Mouse (Mus musculus): ENCODE data around the gene Rab33b. TPM values are rescaled to one million over a fixed set of nuclear protein-coding genes. Genes with fewer than 3 reads are reported as not detected.
A peak's percentile ranks its signal among the peaks of the same experiment; 100 is the strongest.

The Rab33b gene
- polyA plus RNA-seq, 1 experiment = 28.7 TPM

DNA sequence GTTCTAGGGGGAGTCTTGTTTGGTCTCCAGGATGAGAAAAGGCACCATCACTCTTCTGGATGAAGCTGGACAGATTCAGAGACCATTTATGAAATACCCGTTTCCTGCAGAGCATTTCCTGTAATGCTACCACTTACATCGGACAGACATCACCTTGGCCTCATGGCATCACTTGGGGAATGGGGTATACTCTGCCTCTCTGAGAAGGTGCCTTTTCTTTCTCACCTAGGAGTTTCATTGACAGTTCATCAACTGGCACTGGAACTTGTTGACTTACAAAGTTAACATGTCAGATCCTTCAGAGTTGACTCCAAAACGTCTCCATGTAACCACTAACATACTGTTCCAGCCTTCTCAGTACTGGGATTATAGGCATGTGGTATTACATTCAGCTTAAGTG lies 939 bp upstream of the Rab33b start:
- TF ChIP-seq POLR2A (IDR thresholded peaks at IDR 0.05; ENCODE audit: borderline replicate concordance, insufficient read depth, low read length) (no peak), CTCF (IDR thresholded peaks at IDR 0.05; ENCODE audit: borderline replicate concordance, insufficient read depth, low read depth, low read length) (no peak)
- no peaks in the 10 kb centered on the region; the same call in 1 of the 2 replicates for H3K4me1 ChIP-seq (ENCODE audit: control insufficient read depth, insufficient read depth, low read length)
- 68% methylated on average over 3 of the region's 3 CpGs for WGBS
- H3K4me3 ChIP-seq (replicated peaks; ENCODE audit: insufficient read depth, low read depth, low read length) = no peak overlapping the region
- H3K27ac ChIP-seq (ENCODE audit: insufficient read depth, low read length) = no peak overlapping the region
- no peaks in the 10 kb centered on the region for H3K27me3 ChIP-seq (ENCODE audit: control insufficient read depth, insufficient read depth, low read length)
- no peak for DNase-seq

DNA sequence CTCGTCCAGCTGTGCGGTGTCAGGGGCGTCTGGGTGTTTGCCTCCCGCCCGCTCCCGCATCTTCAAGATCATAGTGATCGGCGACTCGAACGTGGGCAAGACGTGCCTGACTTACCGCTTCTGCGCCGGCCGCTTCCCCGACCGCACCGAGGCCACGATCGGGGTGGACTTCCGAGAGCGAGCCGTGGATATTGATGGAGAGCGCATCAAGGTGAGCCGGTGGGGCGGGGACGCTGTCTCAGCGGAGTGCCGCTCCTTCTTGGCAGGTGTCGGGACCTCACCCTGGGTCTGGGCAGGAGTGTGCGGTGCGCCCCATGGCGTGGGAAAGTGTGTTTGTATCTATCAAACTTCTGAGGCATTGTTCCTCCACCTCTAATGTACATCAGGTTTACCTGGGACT lies 650 bp downstream of the Rab33b start:
- no peak for DNase-seq
- H3K27ac ChIP-seq (ENCODE audit: insufficient read depth, low read length) = peak overlapping the region; percentile 64
- no peaks in the 10 kb centered on the region for H3K27me3 ChIP-seq (ENCODE audit: control insufficient read depth, insufficient read depth, low read length)
- H3K4me1 ChIP-seq (ENCODE audit: control insufficient read depth, insufficient read depth, low read length) = no peaks in the 10 kb centered on the region; the same call in 1 of the 2 replicates
- under 1% methylated on average over 33 of the region's 33 CpGs for WGBS
- peak overlapping the region; percentile 82 for H3K4me3 ChIP-seq (replicated peaks; ENCODE audit: insufficient read depth, low read depth, low read length)
- TF ChIP-seq CTCF (IDR thresholded peaks at IDR 0.05; ENCODE audit: borderline replicate concordance, insufficient read depth, low read depth, low read length) = no peak
- TF ChIP-seq POLR2A (IDR thresholded peaks at IDR 0.05; ENCODE audit: borderline replicate concordance, insufficient read depth, low read length) = no peak

DNA sequence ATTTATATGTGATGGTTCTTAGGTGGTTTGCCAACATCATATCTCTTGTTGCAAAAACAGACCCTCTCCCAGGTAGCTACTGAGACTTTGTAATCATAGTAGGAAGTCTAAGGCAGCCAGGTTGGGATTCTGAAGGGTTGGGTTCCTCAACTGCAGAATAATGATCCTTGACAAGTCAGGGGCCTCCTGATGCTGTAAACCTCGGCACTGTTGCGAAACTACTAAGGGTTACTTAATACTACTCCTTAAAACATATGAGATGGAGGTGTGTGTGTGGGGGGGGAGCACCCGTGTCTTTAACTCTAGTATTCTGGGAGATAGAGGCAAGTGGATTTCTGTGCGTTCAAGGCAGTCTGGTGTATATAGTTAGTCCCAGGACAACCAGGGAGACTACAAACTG lies 1.6 kb downstream of the Rab33b start:
- no peak overlapping the region for H3K4me3 ChIP-seq (replicated peaks; ENCODE audit: insufficient read depth, low read depth, low read length)
- DNase-seq = no peak
- H3K27me3 ChIP-seq (ENCODE audit: control insufficient read depth, insufficient read depth, low read length) = no peaks in the 10 kb centered on the region
- WGBS = 68% methylated on average over 4 of the region's 4 CpGs
- TF ChIP-seq CTCF (IDR thresholded peaks at IDR 0.05; ENCODE audit: borderline replicate concordance, insufficient read depth, low read depth, low read length) (no peak), POLR2A (IDR thresholded peaks at IDR 0.05; ENCODE audit: borderline replicate concordance, insufficient read depth, low read length) (no peak)
- no peak overlapping the region for H3K27ac ChIP-seq (ENCODE audit: insufficient read depth, low read length)
- no peaks in the 10 kb centered on the region; the same call in 1 of the 2 replicates for H3K4me1 ChIP-seq (ENCODE audit: control insufficient read depth, insufficient read depth, low read length)

DNA sequence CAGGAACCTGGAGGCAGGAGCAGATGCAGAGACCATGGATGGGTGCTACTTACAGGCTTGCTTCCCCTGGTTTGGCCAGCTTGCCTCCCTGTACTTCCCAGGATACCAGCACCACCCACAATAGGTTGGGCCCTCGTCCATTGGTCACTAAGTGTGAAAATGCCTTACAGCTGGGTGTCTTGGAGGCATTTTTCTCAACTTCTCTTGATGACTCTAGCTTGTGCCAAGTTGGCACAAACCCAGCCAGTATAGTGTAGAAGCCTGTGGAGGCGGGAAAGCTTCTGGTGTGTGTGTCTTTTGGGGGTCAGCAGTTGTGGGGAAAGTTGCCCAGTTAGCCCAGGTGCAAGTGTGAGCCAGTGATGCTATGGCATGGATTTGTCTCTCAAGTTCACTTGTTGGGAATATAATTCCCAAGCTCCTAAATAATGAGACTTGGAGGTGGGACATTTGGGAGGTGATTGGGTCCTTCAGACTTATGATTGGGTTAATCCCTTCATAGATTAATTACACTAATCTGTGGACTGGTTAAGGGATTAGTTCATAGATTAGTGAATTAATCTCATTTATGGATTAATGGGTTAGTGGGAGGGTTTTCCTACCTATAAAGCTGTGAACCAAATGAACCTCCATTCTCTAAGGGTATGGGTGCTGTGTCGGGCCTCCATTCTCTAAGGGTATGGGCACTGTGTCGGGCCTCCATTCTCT lies 2.9 kb downstream of the Rab33b start:
- TF ChIP-seq POLR2A (IDR thresholded peaks at IDR 0.05; ENCODE audit: borderline replicate concordance, insufficient read depth, low read length) (no peak), CTCF (IDR thresholded peaks at IDR 0.05; ENCODE audit: borderline replicate concordance, insufficient read depth, low read depth, low read length) (no peak)
- DNase-seq = peak in 1 of 2 experiments; percentile 33
- WGBS = 60% methylated on average over 4 of the region's 4 CpGs
- Histone ChIP-seq H3K4me1 (ENCODE audit: control insufficient read depth, insufficient read depth, low read length) (no peaks in the 10 kb centered on the region; the same call in 1 of the 2 replicates), H3K4me3 (replicated peaks; ENCODE audit: insufficient read depth, low read depth, low read length) (no peak overlapping the region), H3K27me3 (ENCODE audit: control insufficient read depth, insufficient read depth, low read length) (no peaks in the 10 kb centered on the region), H3K27ac (ENCODE audit: insufficient read depth, low read length) (no peak overlapping the region)

DNA sequence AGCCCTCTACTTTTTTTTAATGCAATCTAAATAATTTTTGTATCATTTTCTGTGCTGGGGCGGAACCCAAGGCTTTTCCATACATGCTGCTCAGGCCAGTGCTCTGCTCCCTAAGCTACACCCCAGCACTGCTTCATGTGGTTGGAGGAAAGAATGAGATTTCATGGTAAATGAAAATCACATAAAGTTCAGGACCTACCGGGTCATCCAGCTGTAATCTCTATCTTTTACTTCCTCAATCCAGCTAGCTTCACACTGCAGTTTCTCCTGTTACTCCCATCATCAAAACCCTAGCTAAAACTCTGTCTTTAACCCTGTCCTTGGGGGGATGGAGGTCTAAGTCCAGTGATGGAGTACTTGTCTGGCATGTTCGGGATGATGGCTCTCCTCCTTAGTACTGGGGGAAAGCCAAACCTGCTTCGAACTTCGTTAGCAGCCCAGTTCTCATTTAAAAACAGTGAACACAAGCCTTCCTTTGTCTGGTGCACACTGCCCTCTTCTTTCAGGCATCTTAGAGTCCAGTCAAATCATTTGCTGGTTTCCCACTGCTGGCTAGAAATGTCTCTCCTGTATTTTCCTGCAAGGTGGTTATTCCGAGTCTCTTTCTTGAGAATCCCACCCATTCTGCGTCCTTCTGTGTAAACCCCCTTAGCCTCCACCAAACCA lies 6.5 kb downstream of the Rab33b start:
- 63% methylated on average over 7 of the region's 7 CpGs for WGBS

DNA sequence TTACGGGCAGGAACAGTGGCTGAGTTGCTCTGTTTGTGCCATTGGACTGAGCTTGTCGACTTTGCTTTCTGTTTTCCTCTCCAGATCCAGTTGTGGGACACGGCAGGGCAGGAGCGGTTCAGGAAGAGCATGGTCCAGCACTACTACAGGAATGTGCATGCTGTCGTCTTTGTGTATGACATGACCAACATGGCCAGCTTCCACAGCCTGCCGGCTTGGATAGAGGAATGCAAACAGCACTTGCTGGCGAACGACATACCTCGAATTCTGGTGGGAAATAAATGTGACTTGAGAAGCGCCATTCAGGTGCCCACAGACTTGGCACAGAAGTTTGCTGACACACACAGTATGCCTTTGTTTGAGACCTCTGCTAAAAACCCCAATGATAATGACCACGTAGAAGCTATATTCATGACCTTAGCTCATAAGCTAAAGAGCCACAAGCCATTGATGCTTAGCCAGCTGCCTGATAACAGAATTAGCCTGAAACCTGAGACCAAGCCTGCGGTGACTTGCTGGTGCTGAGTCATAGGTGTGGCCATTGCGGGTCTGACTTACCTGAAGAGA lies 9.6 kb downstream of the Rab33b start:
- Histone ChIP-seq H3K27me3 (ENCODE audit: control insufficient read depth, insufficient read depth, low read length) (no peaks in the 10 kb centered on the region), H3K27ac (ENCODE audit: insufficient read depth, low read length) (no peak overlapping the region), H3K4me3 (replicated peaks; ENCODE audit: insufficient read depth, low read depth, low read length) (no peak overlapping the region), H3K4me1 (ENCODE audit: control insufficient read depth, insufficient read depth, low read length) (0 out of 2 replicates have a peak, but pooled peaks cover 3% of the 10 kb centered on the region)
- peak in 1 of 2 experiments; percentile 7 for DNase-seq
- TF ChIP-seq CTCF (IDR thresholded peaks at IDR 0.05; ENCODE audit: borderline replicate concordance, insufficient read depth, low read depth, low read length) (no peak), POLR2A (IDR thresholded peaks at IDR 0.05; ENCODE audit: borderline replicate concordance, insufficient read depth, low read length) (no peak)
- WGBS = 86% methylated on average over 13 of the region's 13 CpGs

More for the DNA sequence above, 6.5 kb downstream of the Rab33b start:
- no peak for DNase-seq
- no peak overlapping the region for H3K4me3 ChIP-seq (replicated peaks; ENCODE audit: insufficient read depth, low read depth, low read length)
- no peak for TF ChIP-seq CTCF (IDR thresholded peaks at IDR 0.05; ENCODE audit: borderline replicate concordance, insufficient read depth, low read depth, low read length)
- no peak for TF ChIP-seq POLR2A (IDR thresholded peaks at IDR 0.05; ENCODE audit: borderline replicate concordance, insufficient read depth, low read length)
- no peaks in the 10 kb centered on the region for H3K27me3 ChIP-seq (ENCODE audit: control insufficient read depth, insufficient read depth, low read length)
- H3K27ac ChIP-seq (ENCODE audit: insufficient read depth, low read length) = no peak overlapping the region; the same call in 1 of the 2 replicates
- 0 out of 2 replicates have a peak, but pooled peaks cover 3% of the 10 kb centered on the region for H3K4me1 ChIP-seq (ENCODE audit: control insufficient read depth, insufficient read depth, low read length)

DNA sequence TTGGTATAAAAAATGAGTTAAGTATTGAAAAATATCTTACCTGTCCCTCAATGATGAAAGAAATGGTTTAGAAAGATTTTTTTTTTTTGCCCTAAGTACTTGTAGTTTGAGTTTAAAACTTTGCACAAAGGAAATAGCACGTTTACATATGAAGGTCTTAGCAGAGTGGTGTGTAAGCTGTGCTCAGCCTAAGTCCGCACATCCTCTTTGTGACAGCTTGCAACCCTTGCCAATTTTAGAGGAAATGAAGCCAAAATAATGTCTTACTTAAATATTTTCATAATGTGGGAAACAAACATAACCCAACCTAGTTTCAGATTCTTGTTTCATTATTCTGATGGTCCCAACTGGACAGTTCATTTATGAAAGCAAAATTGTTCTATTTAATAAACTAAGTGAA lies 10.7 kb downstream of the Rab33b start:
- no peak for DNase-seq
- H3K27ac ChIP-seq (ENCODE audit: insufficient read depth, low read length) = no peak overlapping the region
- WGBS = 38% methylated on average over 2 of the region's 2 CpGs
- no peak overlapping the region for H3K4me3 ChIP-seq (replicated peaks; ENCODE audit: insufficient read depth, low read depth, low read length)
- no peaks in the 10 kb centered on the region for H3K27me3 ChIP-seq (ENCODE audit: control insufficient read depth, insufficient read depth, low read length)
- TF ChIP-seq POLR2A (IDR thresholded peaks at IDR 0.05; ENCODE audit: borderline replicate concordance, insufficient read depth, low read length) (no peak), CTCF (IDR thresholded peaks at IDR 0.05; ENCODE audit: borderline replicate concordance, insufficient read depth, low read depth, low read length) (no peak)
- H3K4me1 ChIP-seq (ENCODE audit: control insufficient read depth, insufficient read depth, low read length) = 0 out of 2 replicates have a peak, but pooled peaks cover 3% of the 10 kb centered on the region
